Mouse (Mus musculus): ENCODE data around the gene Cog8.
"Not testable (repeated sequence)": the region's sequence is repeated elsewhere in the genome, so short reads cannot be mapped to it uniquely, and the experiment has no call there.

The Cog8 gene

GRCm38 (mm10) chr8:107045478-107045877 is 11.0 kb downstream of the Cog8 start:
- no peak for DNase-seq (ENCODE audit: low spot score in 2 of 2)

- no peak for DNase-seq (ENCODE audit: low spot score in 2 of 2)
Observed at GRCm38 (mm10) chr8:107040632-107041031, 15.9 kb downstream of the Cog8 start.

- no peak for DNase-seq (ENCODE audit: low spot score in 2 of 2)
Observed at GRCm38 (mm10) chr8:107036626-107037025, 19.9 kb downstream of the Cog8 start.

GRCm38 (mm10) chr8:107035641-107036040 is 20.8 kb downstream of the Cog8 start:
- DNase-seq (ENCODE audit: low spot score in 2 of 2) = no peak

- DNase-seq (ENCODE audit: low spot score in 2 of 2) = not testable (repeated sequence)
Observed at GRCm38 (mm10) chr8:107033609-107034008, 22.9 kb downstream of the Cog8 start.

- DNase-seq (ENCODE audit: low spot score in 2 of 2) = no peak
Observed at GRCm38 (mm10) chr8:107031577-107032090, 24.9 kb downstream of the Cog8 start.

GRCm38 (mm10) chr8:107030650-107031576 is 25.6 kb downstream of the Cog8 start, which contains the start of gene Vps4a:
Gene Vps4a, plus strand, starts transcription at chr8:107031222.
- peak; percentile 89 to 94 for DNase-seq (ENCODE audit: low spot score in 2 of 2)

- DNase-seq (ENCODE audit: low spot score in 2 of 2) = no peak
Observed at GRCm38 (mm10) chr8:107030058-107030457, 26.4 kb downstream of the Cog8 start.

GRCm38 (mm10) chr8:107029310-107029709 is 27.2 kb downstream of the Cog8 start:
- no peak for DNase-seq (ENCODE audit: low spot score in 2 of 2)

GRCm38 (mm10) chr8:107023479-107023878 is 33.0 kb downstream of the Cog8 start:
- no peak for DNase-seq (ENCODE audit: low spot score in 2 of 2)

GRCm38 (mm10) chr8:107014915-107015314 is 41.6 kb downstream of the Cog8 start:
- DNase-seq (ENCODE audit: low spot score in 2 of 2) = no peak

- no peak for DNase-seq (ENCODE audit: low spot score in 2 of 2)
Observed at GRCm38 (mm10) chr8:107012666-107013065, 43.8 kb downstream of the Cog8 start.

- no peak for DNase-seq (ENCODE audit: low spot score in 2 of 2)
Observed at GRCm38 (mm10) chr8:107007795-107008194, 48.7 kb downstream of the Cog8 start.

- peak; percentile 74 to 88 for DNase-seq (ENCODE audit: low spot score in 2 of 2)
Observed at GRCm38 (mm10) chr8:107002532-107002931, 54.0 kb downstream of the Cog8 start.

- no peak for DNase-seq (ENCODE audit: low spot score in 2 of 2)
Observed at GRCm38 (mm10) chr8:106999068-106999467, 57.4 kb downstream of the Cog8 start.

- no peak for DNase-seq (ENCODE audit: low spot score in 2 of 2)
Observed at GRCm38 (mm10) chr8:106997416-106997815, 59.1 kb downstream of the Cog8 start.

- not testable (repeated sequence) for DNase-seq (ENCODE audit: low spot score in 2 of 2)
Observed at GRCm38 (mm10) chr8:106996339-106996738, 60.1 kb downstream of the Cog8 start.
